Mouse (Mus musculus) hindbrain, embryonic 16.5 days (tissue): ENCODE results near the gene Cntnap5c. TPM values are rescaled to one million over a fixed set of nuclear protein-coding genes. Genes with fewer than 3 reads are reported as not detected.
A peak's percentile ranks its signal among the peaks of the same experiment; 100 is the strongest.

Experiments used
- ATAC-seq: fragments of 200-750 bp; cut with Nextera tagmentation; 2 replicates; pipeline ENCODE4 v1.8.0; 2017; ENCODE audit warnings: moderate TSS enrichment, moderate library complexity
- H3K27ac ChIP-seq: fragments of 300-500 bp; sonication (generic); 2 replicates; pipeline ENCODE4 v1.5.1; 2014; ENCODE audit warnings: low read depth, mild to moderate bottlenecking, control low read depth, low read length, moderate library complexity
- H3K27me3 ChIP-seq: fragments of 300-500 bp; sonication (generic); replicated peaks from 2 replicates; pipeline ENCODE4 v1.6.1; 2014; ENCODE audit warnings: low read length; ENCODE audit not compliant: control insufficient read depth, insufficient read depth
- H3K36me3 ChIP-seq: fragments of 300-500 bp; sonication (generic); 2 replicates; pipeline ENCODE4 v1.6.1; 2014; ENCODE audit warnings: mild to moderate bottlenecking, low read length, moderate library complexity, mixed read lengths; ENCODE audit not compliant: control insufficient read depth, insufficient read depth
- H3K4me1 ChIP-seq: fragments of 300-500 bp; sonication (generic); 2 replicates; pipeline ENCODE4 v1.6.1; 2014; ENCODE audit warnings: low read depth, low read length; ENCODE audit not compliant: control insufficient read depth, insufficient read depth
- H3K4me2 ChIP-seq: fragments of 300-500 bp; sonication (generic); 2 replicates; pipeline ENCODE4 v1.6.1; 2014; ENCODE audit warnings: mild to moderate bottlenecking, low read length, control low read depth, moderate library complexity
- H3K4me3 ChIP-seq: fragments of 300-500 bp; sonication (generic); 2 replicates; pipeline ENCODE4 v1.5.1; 2014; ENCODE audit warnings: mild to moderate bottlenecking, low read length, control low read depth, moderate library complexity
- H3K9ac ChIP-seq: fragments of 300-500 bp; sonication (generic); 2 replicates; pipeline ENCODE4 v1.6.1; 2014; ENCODE audit warnings: low read depth, mild to moderate bottlenecking, control low read depth, low read length, moderate library complexity
- H3K9me3 ChIP-seq: fragments of 300-500 bp; sonication (generic); 2 replicates; pipeline ENCODE4 v1.6.1; 2014; ENCODE audit warnings: mild to moderate bottlenecking, low read length, moderate library complexity; ENCODE audit not compliant: control insufficient read depth
- WGBS: fragments of 180-500 bp; shearing (Covaris S2); extraction: QIAGEN DNeasy Blood & Tissue Kit; methylation state at CpG from one replicate; pipeline ENCODE4 v1.1.7; 2014; 5-methylcytosine and 5-hydroxymethylcytosine counted together
- polyA plus RNA-seq: library from polyadenylated mRNA; unstranded; fragments of >200 nt; fragmentation: Nextera tagmentation; extraction: Ambion mirVana; gene quantifications from 2 replicates; pipeline ENCODE4 v1.2.1, GENCODE M21; 2015

The Cntnap5c gene
- 4.2 and 5.7 TPM in 2 replicates for polyA plus RNA-seq

- peak; percentile 94 for ATAC-seq
- H3K4me2 ChIP-seq, result peak within 1 kb of the TSS; percentile 76
- no peaks in the 10 kb centered on the region for H3K9me3 ChIP-seq
- no peaks in the 10 kb centered on the region for H3K27me3 ChIP-seq
- 17% methylated on average over 26 of the region's 26 CpGs for WGBS
- peaks cover 3% of the 10 kb centered on the region; the same call in 1 of the 2 replicates for H3K4me1 ChIP-seq
- H3K27ac ChIP-seq, result no peak within 1 kb of the TSS
- H3K36me3 ChIP-seq, result no peaks in the 10 kb centered on the region
- peak within 1 kb of the TSS; percentile 48 for H3K4me3 ChIP-seq
- H3K9ac ChIP-seq, result peak within 1 kb of the TSS; percentile 63
Observed at GRCm38 (mm10) chr17:57768622-57769610, at the start of gene Cntnap5c. Gene Cntnap5c (plus strand): TSS chr17:57769570.

- H3K27ac ChIP-seq, result no peak within 1 kb of the TSS
- no peak for ATAC-seq
- no peak within 1 kb of the TSS for H3K4me3 ChIP-seq
- H3K27me3 ChIP-seq, result no peaks in the 10 kb centered on the region
- 85% methylated on average over 5 of the region's 5 CpGs for WGBS
- no peaks in the 10 kb centered on the region for H3K4me1 ChIP-seq
- H3K4me2 ChIP-seq, result no peak within 1 kb of the TSS
- no peaks in the 10 kb centered on the region for H3K36me3 ChIP-seq
- H3K9ac ChIP-seq, result no peak within 1 kb of the TSS
- H3K9me3 ChIP-seq, result no peaks in the 10 kb centered on the region
Observed at GRCm38 (mm10) chr17:57742119-57742518, 27.3 kb upstream of the Cntnap5c start, which contains the start of gene Gm21834. Gene Gm21834 (minus strand): TSS chr17:57742219.

GRCm38 (mm10) chr17:57758033-57758432, 11.3 kb upstream of the Cntnap5c start:
- ATAC-seq, result no peak
- Histone ChIP-seq H3K4me2 (no peak overlapping the region), H3K4me1 (no peaks in the 10 kb centered on the region), H3K9ac (no peak overlapping the region), H3K27ac (no peak overlapping the region), H3K36me3 (no peaks in the 10 kb centered on the region), H3K4me3 (no peak overlapping the region), H3K9me3 (no peaks in the 10 kb centered on the region), H3K27me3 (no peaks in the 10 kb centered on the region)
- 74% methylated on average over 1 of the region's 1 CpGs for WGBS

- no peak overlapping the region for H3K4me2 ChIP-seq
- H3K4me3 ChIP-seq, result no peak overlapping the region
- H3K27ac ChIP-seq, result no peak overlapping the region
- H3K27me3 ChIP-seq, result no peaks in the 10 kb centered on the region
- H3K4me1 ChIP-seq, result peaks cover 3% of the 10 kb centered on the region; the same call in 1 of the 2 replicates
- no peak overlapping the region for H3K9ac ChIP-seq
- H3K9me3 ChIP-seq, result no peaks in the 10 kb centered on the region
- no peaks in the 10 kb centered on the region for H3K36me3 ChIP-seq
- no peak for ATAC-seq
Observed at GRCm38 (mm10) chr17:57767306-57767705, 2.1 kb upstream of the Cntnap5c start.

GRCm38 (mm10) chr17:57770904-57771303, 1.5 kb downstream of the Cntnap5c start:
- WGBS, result 19% methylated on average over 4 of the region's 4 CpGs
- Histone ChIP-seq H3K27me3 (no peaks in the 10 kb centered on the region), H3K4me1 (peaks cover 3% of the 10 kb centered on the region; the same call in 1 of the 2 replicates), H3K27ac (no peak overlapping the region), H3K9me3 (no peaks in the 10 kb centered on the region), H3K4me2 (peak overlapping the region; percentile 76), H3K36me3 (no peaks in the 10 kb centered on the region), H3K4me3 (peak overlapping the region; percentile 48), H3K9ac (no peak overlapping the region)
- peak; percentile 86 for ATAC-seq

DNA sequence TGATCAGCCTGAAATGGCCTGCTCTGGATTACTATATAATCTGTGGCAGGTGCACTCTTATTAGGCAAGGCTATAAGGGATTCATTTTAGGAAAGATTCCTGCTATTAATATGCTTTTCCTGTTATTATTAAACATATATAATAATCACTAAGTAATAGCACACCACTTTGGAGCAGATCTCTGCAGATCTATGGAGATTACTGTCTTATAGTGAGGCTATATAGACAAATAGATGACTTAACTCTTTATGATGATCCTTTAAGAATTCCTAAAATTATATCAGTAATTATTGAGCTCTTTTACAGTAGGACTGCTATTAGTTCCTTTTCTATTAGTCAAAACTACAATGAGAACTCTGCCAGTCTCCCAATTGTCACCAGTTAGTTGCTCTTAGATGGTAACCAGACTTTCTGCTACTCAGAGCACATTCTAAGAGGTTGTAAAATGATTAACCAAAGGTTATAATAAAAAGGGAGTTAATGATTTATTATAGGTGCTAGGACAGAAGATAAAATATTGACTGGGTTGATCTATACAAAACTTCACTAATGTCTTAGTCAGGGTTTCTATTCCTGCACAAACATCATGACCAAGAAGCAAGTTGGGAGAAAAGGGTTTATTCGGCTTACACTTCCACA, 18.9 kb downstream of the Cntnap5c start:
- Histone ChIP-seq H3K27me3 (no peaks in the 10 kb centered on the region), H3K36me3 (no peaks in the 10 kb centered on the region), H3K9me3 (peaks cover 4% of the 10 kb centered on the region), H3K9ac (no peak overlapping the region), H3K4me1 (no peaks in the 10 kb centered on the region), H3K27ac (no peak overlapping the region), H3K4me2 (no peak overlapping the region), H3K4me3 (no peak overlapping the region)
- 94% methylated on average over 1 of the region's 1 CpGs for WGBS
- no peak for ATAC-seq

- Histone ChIP-seq H3K4me1 (no peaks in the 10 kb centered on the region; the same call in 1 of the 2 replicates), H3K9ac (no peak overlapping the region), H3K27me3 (no peaks in the 10 kb centered on the region), H3K27ac (no peak overlapping the region), H3K36me3 (no peaks in the 10 kb centered on the region), H3K9me3 (no peaks in the 10 kb centered on the region), H3K4me2 (no peak overlapping the region), H3K4me3 (no peak overlapping the region)
- ATAC-seq, result no peak
- 89% methylated on average over 3 of the region's 3 CpGs for WGBS
Observed at GRCm38 (mm10) chr17:57795408-57795807, 26.0 kb downstream of the Cntnap5c start.

- Histone ChIP-seq H3K4me1 (no peaks in the 10 kb centered on the region; the same call in 1 of the 2 replicates), H3K9ac (no peak overlapping the region), H3K9me3 (no peaks in the 10 kb centered on the region), H3K4me3 (no peak overlapping the region), H3K4me2 (no peak overlapping the region), H3K27me3 (no peaks in the 10 kb centered on the region), H3K27ac (no peak overlapping the region), H3K36me3 (no peaks in the 10 kb centered on the region)
- ATAC-seq, result no peak
- 87% methylated on average over 3 of the region's 3 CpGs for WGBS
Observed at GRCm38 (mm10) chr17:57796668-57797311, 27.4 kb downstream of the Cntnap5c start.
